Mouse (Mus musculus) CH12.LX (cell line): ENCODE data around the gene Wnt7a. TPM values are rescaled to one million over a fixed set of nuclear protein-coding genes. Genes with fewer than 3 reads are reported as not detected.

ENCODE experiments used
- DNase-seq: peaks from one replicate; pipeline ENCODE4 v3.0.0-alpha.2; 2013; ENCODE audit errors: extremely low read depth
- H3K27ac ChIP-seq: 2 replicates; pipeline ENCODE4 v1.5.1; 2012; ENCODE audit warnings: low read depth, mild to moderate bottlenecking, control low read depth, moderate library complexity; ENCODE audit not compliant: insufficient read depth
- H3K27me3 ChIP-seq: replicated peaks from 2 replicates; pipeline ENCODE3; 2012; ENCODE audit warnings: inconsistent platforms
- H3K36me3 ChIP-seq, 2 experiments: replicated peaks in 1 of 2; 2 replicates each; pipeline versions ENCODE3 to v1.6.1; 2012; ENCODE audit warnings: inconsistent platforms in 1 of 2, low read length in 1 of 2, mild to moderate bottlenecking in 1 of 2, mixed read lengths in 1 of 2, moderate library complexity in 1 of 2; ENCODE audit not compliant: control insufficient read depth in 1 of 2, insufficient read depth in 1 of 2
- H3K4me1 ChIP-seq, 2 experiments: 2 replicates each; pipeline ENCODE4 v1.6.1; 2012; ENCODE audit warnings: inconsistent platforms in 1 of 2, moderate library complexity in 1 of 2; ENCODE audit not compliant: insufficient read depth in 2 of 2, control insufficient read depth in 1 of 2
- H3K4me2 ChIP-seq: 2 replicates; pipeline ENCODE4 v1.6.1; 2012; ENCODE audit warnings: low read depth, mild to moderate bottlenecking, control low read depth; ENCODE audit not compliant: poor library complexity, insufficient read depth, severe bottlenecking
- H3K4me3 ChIP-seq, 3 experiments: fragments of 150-350 bp in 1 of 3; sonication (generic) in 1 of 3; replicated peaks in 1 of 3; 2 replicates each; pipeline versions ENCODE3 to v1.5.1; 2011 to 2012; ENCODE audit warnings: low read depth in 2 of 3, low read length in 2 of 3, mild to moderate bottlenecking in 2 of 3, moderate library complexity in 2 of 3, control low read depth in 1 of 3, improper control_type of control experiment in 1 of 3, inconsistent platforms in 1 of 3, mixed read lengths in 1 of 3; ENCODE audit not compliant: poor library complexity in 1 of 3
- H3K79me2 ChIP-seq: replicated peaks from 2 replicates; pipeline ENCODE4 v1.6.1; 2012; ENCODE audit warnings: mild to moderate bottlenecking, moderate library complexity; ENCODE audit not compliant: control insufficient read depth, poor library complexity, insufficient read depth, severe bottlenecking; ENCODE audit errors: extremely low read depth
- H3K9ac ChIP-seq: 2 replicates; pipeline ENCODE4 v1.6.1; 2012; ENCODE audit warnings: low read depth, mild to moderate bottlenecking, control low read depth, moderate library complexity; ENCODE audit not compliant: insufficient read depth
- H3K9me3 ChIP-seq: replicated peaks from 2 replicates; pipeline ENCODE3; 2012; ENCODE audit warnings: low read length, inconsistent platforms, mixed read lengths
- BHLHE40 ChIP-seq: IDR thresholded peaks from 2 replicates; pipeline ENCODE4 v1.6.1; 2011; ENCODE audit warnings: mild to moderate bottlenecking, low read depth, low read length, improper control_type of control experiment
- CHD1 ChIP-seq: IDR thresholded peaks from 2 replicates; pipeline ENCODE4 v1.6.1; 2012; ENCODE audit warnings: low read depth, low read length, improper control_type of control experiment, inconsistent platforms
- CTCF ChIP-seq, 2 experiments: IDR thresholded peaks in 1 of 2; conservative IDR thresholded peaks in 1 of 2; 2 replicates each; pipeline ENCODE4 v1.5.1; 2011 to 2012; ENCODE audit warnings: low read depth in 2 of 2, low read length in 2 of 2, improper control_type of control experiment in 1 of 2, inconsistent platforms in 1 of 2, mild to moderate bottlenecking in 1 of 2, moderate library complexity in 1 of 2
- E2F4 ChIP-seq: IDR thresholded peaks from 2 replicates; pipeline ENCODE4 v1.6.1; 2011; ENCODE audit warnings: low read depth, low read length, improper control_type of control experiment; ENCODE audit not compliant: insufficient replicate concordance
- ELF1 ChIP-seq: IDR thresholded peaks from 2 replicates; pipeline ENCODE4 v1.6.1; 2014; ENCODE audit warnings: low read depth, mild to moderate bottlenecking, inconsistent platforms, low read length, improper control_type of control experiment
- EP300 ChIP-seq: IDR thresholded peaks from 2 replicates; pipeline ENCODE4 v1.6.1; 2011; ENCODE audit warnings: low read length, improper control_type of control experiment
- ETS1 ChIP-seq: conservative IDR thresholded peaks from 2 replicates; pipeline ENCODE4 v1.6.1; 2012; ENCODE audit warnings: low read depth, mild to moderate bottlenecking, inconsistent platforms, low read length, improper control_type of control experiment, moderate library complexity
- HCFC1 ChIP-seq: IDR thresholded peaks from 2 replicates; pipeline ENCODE4 v1.6.1; 2012; ENCODE audit warnings: low read depth, mild to moderate bottlenecking, inconsistent platforms, low read length, improper control_type of control experiment
- IRF4 ChIP-seq: IDR thresholded peaks from 2 replicates; pipeline ENCODE4 v1.6.1; 2014; ENCODE audit warnings: low read depth, mild to moderate bottlenecking, inconsistent platforms, low read length, improper control_type of control experiment
- JUN ChIP-seq: IDR thresholded peaks from 2 replicates; pipeline ENCODE4 v1.6.1; 2011; ENCODE audit warnings: low read depth, mild to moderate bottlenecking, low read length, improper control_type of control experiment, moderate library complexity; ENCODE audit not compliant: insufficient read depth
- MAX ChIP-seq: IDR thresholded peaks from 2 replicates; pipeline ENCODE4 v1.6.1; 2011; ENCODE audit warnings: low read length, improper control_type of control experiment
- MAZ ChIP-seq: IDR thresholded peaks from 2 replicates; pipeline ENCODE4 v1.6.1; 2012; ENCODE audit warnings: low read depth, mild to moderate bottlenecking, inconsistent platforms, low read length, improper control_type of control experiment, moderate library complexity
- MXI1 ChIP-seq: IDR thresholded peaks from 2 replicates; pipeline ENCODE4 v1.6.1; 2011; ENCODE audit warnings: mild to moderate bottlenecking, low read depth, low read length, improper control_type of control experiment
- NRF1 ChIP-seq: IDR thresholded peaks from 2 replicates; pipeline ENCODE4 v1.6.1; 2014; ENCODE audit warnings: low read depth, mild to moderate bottlenecking, inconsistent platforms, low read length, improper control_type of control experiment, moderate library complexity
- PAX5 ChIP-seq: IDR thresholded peaks from 2 replicates; pipeline ENCODE4 v1.6.1; 2012; ENCODE audit warnings: low read length, inconsistent platforms, mixed read lengths
- POLR2AphosphoS2 ChIP-seq: IDR thresholded peaks from 2 replicates; pipeline ENCODE4 v1.6.1; 2011; ENCODE audit warnings: low read depth, low read length, improper control_type of control experiment
- SIN3A ChIP-seq: IDR thresholded peaks from 2 replicates; pipeline ENCODE4 v1.6.1; 2012; ENCODE audit warnings: low read length, improper control_type of control experiment, inconsistent platforms
- TBP ChIP-seq: conservative IDR thresholded peaks from 2 replicates; pipeline ENCODE4 v1.6.1; 2011; ENCODE audit warnings: low read depth, low read length, improper control_type of control experiment
- UBTF ChIP-seq: IDR thresholded peaks from 2 replicates; pipeline ENCODE4 v1.6.1; 2012; ENCODE audit warnings: low read depth, mild to moderate bottlenecking, inconsistent platforms, low read length, improper control_type of control experiment, moderate library complexity
- ZC3H11A ChIP-seq: IDR thresholded peaks from 2 replicates; pipeline ENCODE4 v1.6.1; 2012; ENCODE audit warnings: low read depth, mild to moderate bottlenecking, inconsistent platforms, low read length, improper control_type of control experiment
- ZMIZ1 ChIP-seq: IDR thresholded peaks from 2 replicates; pipeline ENCODE4 v1.6.1; 2012; ENCODE audit warnings: low read depth, mild to moderate bottlenecking, inconsistent platforms, low read length, improper control_type of control experiment
- dilution Hi-C: fragments of 300-500 bp; cut with MboI; formaldehyde crosslinking; loops from 2 replicates; pipeline ENCODE4 v1.14.3; 2020; ENCODE audit warnings: low sequenced_read_pairs; ENCODE audit not compliant: extremely low pct_unique_long_range_greater_than_20kb, extremely low pct_ligation_motif_present
- in situ Hi-C: fragments of 300-500 bp; cut with MboI; formaldehyde crosslinking; loops from 3 replicates; pipeline ENCODE4 v1.14.3; 2019; ENCODE audit warnings: low sequenced_read_pairs, low pct_ligation_motif_present, low pct_unique_long_range_greater_than_20kb, mixed read lengths
- polyA plus RNA-seq: library from polyadenylated mRNA; unstranded; fragments of >175 nt; gene quantifications from 2 replicates; pipeline ENCODE4 v1.2.1, GENCODE M21; 2012; ENCODE audit warnings: low read depth; ENCODE audit not compliant: insufficient read length
- total RNA-seq, 2 experiments: library from RNA; depleted of rRNA; stranded (reverse); fragments of 300-350 nt in 1 of 2; fragments of >200 nt in 1 of 2; gene quantifications; 2 replicates each; pipeline ENCODE4 v1.2.3; 2012 to 2014

The Wnt7a gene
- total and polyA plus RNA-seq, 3 experiments: not detected

DNA sequence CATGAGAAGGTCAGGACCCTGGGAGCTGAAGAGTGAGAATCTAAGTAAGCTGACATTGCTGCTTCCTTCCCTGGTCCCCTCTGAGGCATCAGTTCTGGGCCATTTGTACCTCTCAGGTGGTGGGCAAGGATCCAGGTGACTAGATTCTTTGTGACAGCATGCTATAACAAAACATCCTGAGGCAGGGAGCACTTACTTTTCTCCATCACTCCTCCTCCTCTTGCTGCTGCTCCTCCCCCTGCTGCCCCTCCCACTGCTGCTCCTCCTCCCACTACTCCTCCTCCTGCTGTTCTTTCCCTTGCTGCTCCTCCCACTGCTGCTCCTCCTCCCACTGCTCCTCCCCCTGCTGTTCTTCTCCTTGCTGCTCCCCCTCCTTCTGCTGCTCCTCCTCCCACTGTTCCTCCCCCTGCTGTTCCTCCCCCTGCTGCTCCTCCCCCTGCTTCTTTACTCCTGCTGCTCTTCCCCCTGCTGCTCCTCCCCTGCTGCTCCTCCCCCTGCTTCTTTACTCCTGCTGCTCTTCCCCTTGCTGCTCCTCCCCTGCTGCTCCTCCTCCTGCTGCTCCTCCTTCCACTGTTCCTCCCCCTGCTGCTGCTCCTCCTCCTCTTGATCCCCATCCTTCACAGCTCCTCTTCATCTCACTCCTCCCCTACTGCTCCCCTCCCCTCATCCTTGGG lies 39.1 kb downstream of the Wnt7a start:
- DNase-seq: no peak
- no peaks in the 10 kb centered on the region for H3K79me2 ChIP-seq
- TF ChIP-seq MXI1 (no peak), PAX5 (no peak), MAX (no peak), E2F4 (no peak), NRF1 (no peak)
- no peaks in the 10 kb centered on the region for H3K36me3 ChIP-seq
- H3K27me3 ChIP-seq: peaks cover 85% of the 10 kb centered on the region
- no peak overlapping the region for H3K27ac ChIP-seq
- H3K4me1 ChIP-seq: no peaks in the 10 kb centered on the region
- dilution Hi-C loops: no loop called here
- no peak overlapping the region for H3K9ac ChIP-seq
- H3K4me2 ChIP-seq: no peak overlapping the region
- H3K9me3 ChIP-seq: no peaks in the 10 kb centered on the region
- in situ Hi-C loops: no loop called here
- H3K4me3 ChIP-seq: no peak overlapping the region

- no peaks in the 10 kb centered on the region for H3K36me3 ChIP-seq
- no peaks in the 10 kb centered on the region for H3K4me1 ChIP-seq
- no peak overlapping the region for H3K4me3 ChIP-seq
- H3K4me2 ChIP-seq: no peak overlapping the region
- no peak for DNase-seq
- no peak overlapping the region for H3K9ac ChIP-seq
- peaks cover 91% of the 10 kb centered on the region for H3K27me3 ChIP-seq
- no peak for TF ChIP-seq ZC3H11A
- no peak for TF ChIP-seq ETS1
- no peak for TF ChIP-seq SIN3A
- TF ChIP-seq POLR2AphosphoS2: no peak
- no peak for TF ChIP-seq NRF1
- no peak for TF ChIP-seq ELF1
- TF ChIP-seq UBTF: no peak
- TF ChIP-seq MAZ: no peak
- no peak for TF ChIP-seq EP300
- no peak for TF ChIP-seq MXI1
- TF ChIP-seq HCFC1: no peak
- no peak for TF ChIP-seq JUN
- TF ChIP-seq CHD1: no peak
- TF ChIP-seq CTCF (conservative IDR thresholded peaks at IDR 0.05 in 1 of 2, IDR thresholded peaks at IDR 0.05 in 1 of 2; ENCODE audit: low read depth in 2 of 2, low read length in 2 of 2): no peak
- TF ChIP-seq BHLHE40: no peak
- no peak for TF ChIP-seq ZMIZ1
- no peak for TF ChIP-seq IRF4
- no peak for TF ChIP-seq PAX5
- no peak for TF ChIP-seq TBP
- dilution Hi-C loops: no loop called here
- H3K9me3 ChIP-seq: no peaks in the 10 kb centered on the region
- in situ Hi-C loops: no loop called here
- no peak overlapping the region for H3K27ac ChIP-seq
- no peaks in the 10 kb centered on the region for H3K79me2 ChIP-seq
Measured at GRCm38 (mm10) chr6:91366781-91367180, 44.4 kb downstream of the Wnt7a start.
